Mouse (Mus musculus): ENCODE measurements around the gene Pmvk. TPM values are rescaled to one million over a fixed set of nuclear protein-coding genes. Genes with fewer than 3 reads are reported as not detected.

Gene Pmvk
- total RNA-seq, 4 experiments from 2014 or later, result 5.5 to 8.6 (median 7.5) TPM

- DNase-seq (ENCODE audit: low spot score), result no peak
Observed at GRCm38 (mm10) chr3:89473838-89474237, 19.5 kb downstream of the Pmvk start.

DNA sequence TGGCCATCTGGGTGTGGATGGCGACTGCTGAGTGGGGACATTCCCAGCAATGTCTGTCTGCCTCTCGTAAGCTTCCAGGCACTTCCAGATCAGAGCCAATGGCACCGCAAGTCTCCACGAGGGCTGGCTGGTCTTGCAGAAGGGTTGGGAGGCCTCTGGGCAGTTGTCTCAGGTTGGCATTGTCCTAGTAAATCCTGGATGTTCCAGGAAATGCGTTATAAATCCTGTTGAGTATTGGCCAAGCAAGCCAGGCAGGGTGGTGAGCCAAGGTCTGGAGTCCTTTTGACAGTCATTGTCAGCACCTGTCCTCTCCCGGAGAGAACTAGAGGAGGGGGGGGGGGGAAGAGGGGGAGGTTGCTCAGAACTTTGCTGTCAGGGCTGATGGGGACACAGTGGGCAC lies 24.7 kb downstream of the Pmvk start:
- DNase-seq (ENCODE audit: low spot score), result no peak

- DNase-seq (ENCODE audit: low spot score), result no peak
Observed at GRCm38 (mm10) chr3:89481488-89481887, 27.1 kb downstream of the Pmvk start.

GRCm38 (mm10) chr3:89482249-89482648 lies 27.9 kb downstream of the Pmvk start:
- DNase-seq (ENCODE audit: low spot score), result no peak

DNA sequence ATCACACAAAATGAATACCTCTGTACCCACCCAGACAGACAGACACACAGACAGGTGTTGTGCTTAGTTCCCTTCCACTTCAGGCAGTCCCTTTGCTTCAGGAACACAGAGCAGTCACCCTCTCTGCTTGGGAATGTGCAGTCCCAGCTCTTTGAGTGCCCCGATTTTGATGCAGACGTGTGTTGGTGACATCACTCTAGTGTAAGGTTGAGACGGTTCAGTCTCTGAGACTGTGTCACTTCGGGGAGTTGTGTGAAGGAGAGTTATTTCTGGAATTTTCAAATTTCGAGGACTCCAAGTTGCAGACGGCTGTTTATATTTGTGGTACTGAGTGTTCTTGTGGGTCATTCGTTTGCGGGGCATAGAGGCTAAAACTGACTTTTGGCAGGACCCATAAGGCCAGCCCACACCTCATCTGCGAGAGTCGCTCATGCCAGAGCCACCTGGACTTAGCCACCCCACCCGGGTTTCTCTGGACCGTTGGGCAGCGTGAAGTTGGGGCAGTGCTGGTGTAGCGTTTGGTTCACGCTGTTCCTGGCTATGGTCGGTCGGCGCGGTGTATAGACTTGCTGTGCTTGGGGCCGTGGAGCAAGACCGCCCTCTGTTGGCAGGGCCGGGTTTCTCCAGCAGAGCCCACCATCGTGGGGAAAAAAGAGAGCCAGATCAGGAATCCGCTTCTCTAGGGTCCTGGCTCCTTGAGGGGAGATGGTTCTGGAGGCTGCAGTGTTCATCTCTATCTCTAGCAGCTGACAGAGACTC lies 30.6 kb downstream of the Pmvk start:
- peak; percentile 65 for DNase-seq (ENCODE audit: low spot score)

- DNase-seq (ENCODE audit: low spot score), result no peak
Observed at GRCm38 (mm10) chr3:89486111-89486510, 31.8 kb downstream of the Pmvk start.

DNA sequence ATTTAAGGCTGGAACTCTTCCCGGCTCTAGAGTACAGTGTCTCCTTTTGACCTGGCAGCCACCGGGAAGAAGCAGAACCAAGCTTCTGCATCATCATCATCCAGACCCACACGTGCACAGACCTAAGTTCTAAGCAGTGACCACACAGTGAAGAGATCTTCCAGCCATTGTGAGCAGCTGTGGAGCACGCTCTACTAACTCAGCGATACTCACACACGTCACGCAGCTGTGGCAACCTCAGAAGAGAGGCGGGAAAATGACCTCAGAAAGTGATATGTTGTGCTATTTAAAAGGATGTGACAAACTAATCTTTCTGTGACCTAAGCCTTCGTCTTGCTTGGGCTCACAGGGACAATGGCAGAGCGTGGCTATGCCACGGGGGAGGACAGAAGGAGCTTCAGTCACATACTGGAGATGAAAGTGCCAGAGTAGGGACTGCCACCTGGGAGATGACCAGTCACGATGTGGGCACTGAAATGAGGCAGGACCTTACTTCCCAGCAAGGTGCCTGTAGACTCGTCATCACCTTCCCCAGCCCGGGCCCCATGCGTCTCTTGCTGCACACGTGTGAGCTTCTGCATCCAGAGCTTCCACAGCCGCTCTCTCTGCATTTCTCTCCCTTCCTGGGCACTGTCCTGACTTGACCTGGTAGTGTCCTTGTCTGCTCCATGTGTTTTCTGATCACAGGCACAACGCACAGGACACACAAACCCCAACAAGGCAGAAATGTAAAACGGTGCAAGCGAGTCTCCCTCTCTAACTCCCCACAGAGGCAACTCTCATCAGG lies 32.8 kb downstream of the Pmvk start:
- DNase-seq (ENCODE audit: low spot score), result no peak

- DNase-seq (ENCODE audit: low spot score), result no peak
Observed at GRCm38 (mm10) chr3:89490790-89491189, 36.4 kb downstream of the Pmvk start.

DNA sequence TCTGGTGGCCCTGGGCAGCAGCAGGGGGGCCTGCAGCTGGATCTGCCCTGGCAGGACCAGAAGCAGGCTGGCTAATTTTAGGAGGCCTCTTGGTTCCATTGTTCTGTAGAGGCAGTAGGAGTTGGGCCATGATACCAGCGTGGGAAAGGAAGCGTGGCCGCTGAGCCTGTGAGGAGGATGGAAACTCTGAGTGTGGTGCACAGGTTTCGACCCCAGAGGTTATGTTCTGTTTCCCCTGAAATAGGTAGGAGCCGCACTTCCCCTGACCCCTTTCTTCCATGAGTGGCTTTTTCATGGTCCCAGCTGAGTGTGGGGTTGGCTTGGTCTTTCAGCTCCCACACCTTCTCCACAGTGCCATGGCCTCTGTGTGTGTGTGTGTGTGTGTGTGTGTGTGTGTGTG lies 37.2 kb downstream of the Pmvk start:
- no peak for DNase-seq (ENCODE audit: low spot score)

- DNase-seq (ENCODE audit: low spot score), result no peak
Observed at GRCm38 (mm10) chr3:89492701-89493151, 38.4 kb downstream of the Pmvk start.

GRCm38 (mm10) chr3:89494630-89495029 lies 40.3 kb downstream of the Pmvk start:
- DNase-seq (ENCODE audit: low spot score), result no peak

GRCm38 (mm10) chr3:89496366-89496765 lies 42.0 kb downstream of the Pmvk start:
- DNase-seq (ENCODE audit: low spot score), result no peak

DNA sequence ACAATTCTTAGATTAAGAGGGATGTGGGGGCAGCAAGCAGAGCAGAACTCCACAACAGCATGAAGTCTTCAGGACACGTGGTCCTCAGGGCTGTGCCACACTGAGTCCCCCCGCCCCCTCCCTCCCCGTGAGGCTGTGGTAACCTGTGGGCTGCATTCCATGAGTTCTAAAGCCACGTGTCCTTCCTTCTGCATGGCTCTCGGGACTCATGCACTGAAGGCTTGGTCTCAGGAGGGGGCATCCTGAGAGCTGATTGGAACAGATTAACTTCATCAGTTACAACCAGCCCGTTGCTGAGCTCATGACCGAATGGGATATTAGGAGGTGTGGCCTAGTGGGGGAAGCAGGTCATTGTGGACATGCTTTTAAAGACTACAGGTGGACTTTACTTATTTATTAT lies 45.4 kb downstream of the Pmvk start:
- DNase-seq (ENCODE audit: low spot score), result no peak

DNA sequence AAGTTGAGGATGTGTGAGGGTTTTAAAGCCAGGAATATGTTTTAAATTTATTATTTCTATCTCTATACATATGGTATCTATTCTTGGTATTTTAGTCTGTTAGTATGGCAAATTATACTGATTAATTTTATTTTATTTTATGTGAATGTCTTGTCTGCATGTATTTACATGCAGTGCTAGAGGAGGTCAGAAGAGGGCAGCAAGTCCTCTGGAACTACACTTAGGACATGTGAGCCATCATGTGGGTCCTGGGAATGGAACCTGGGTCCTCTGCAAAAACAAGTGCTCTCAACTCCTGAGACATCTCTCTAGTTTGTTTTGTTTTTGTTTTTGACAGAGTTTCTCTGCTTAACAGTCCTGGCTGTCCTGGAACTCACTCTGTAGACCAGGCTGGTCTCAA lies 47.1 kb downstream of the Pmvk start:
- DNase-seq (ENCODE audit: low spot score), result no peak

DNA sequence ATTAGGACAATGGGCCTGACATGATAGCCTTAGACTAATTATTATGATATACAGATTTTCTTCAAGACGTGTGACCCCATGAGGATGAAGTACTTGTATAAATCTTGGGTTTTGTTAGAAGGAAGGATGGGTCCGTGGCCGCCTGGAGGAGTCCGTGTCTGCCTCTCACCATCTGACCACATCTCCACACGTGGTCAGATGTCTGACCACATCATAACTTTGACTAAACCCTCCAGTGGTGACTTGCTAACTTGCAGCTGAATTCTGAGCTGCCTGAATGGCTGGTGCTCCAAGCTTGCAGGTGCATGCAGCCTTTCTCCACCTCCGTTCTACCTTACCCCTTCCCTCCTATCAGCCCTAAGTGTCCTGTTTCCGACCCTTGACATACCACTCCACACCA lies 48.2 kb downstream of the Pmvk start:
- no peak for DNase-seq (ENCODE audit: low spot score)

DNA sequence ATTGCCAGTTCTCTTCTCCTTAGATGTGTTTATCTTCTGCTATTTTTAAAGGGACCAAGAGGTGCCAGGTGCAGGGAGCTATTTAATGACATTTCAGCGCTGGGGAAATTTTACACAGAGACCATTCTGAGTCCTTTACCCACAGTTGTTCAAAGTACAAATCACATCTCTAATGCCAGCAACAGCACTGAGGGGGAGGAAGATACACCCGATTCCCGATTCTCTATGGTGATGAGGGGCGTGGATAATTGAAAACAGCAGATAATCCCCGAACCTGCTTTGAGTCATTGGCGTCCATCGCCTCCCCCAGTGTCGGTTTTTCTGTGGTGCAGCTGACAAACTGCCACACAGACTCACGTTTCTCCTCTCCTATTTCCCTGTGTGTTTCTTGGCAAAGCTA lies 53.7 kb downstream of the Pmvk start:
- DNase-seq (ENCODE audit: low spot score), result no peak

DNA sequence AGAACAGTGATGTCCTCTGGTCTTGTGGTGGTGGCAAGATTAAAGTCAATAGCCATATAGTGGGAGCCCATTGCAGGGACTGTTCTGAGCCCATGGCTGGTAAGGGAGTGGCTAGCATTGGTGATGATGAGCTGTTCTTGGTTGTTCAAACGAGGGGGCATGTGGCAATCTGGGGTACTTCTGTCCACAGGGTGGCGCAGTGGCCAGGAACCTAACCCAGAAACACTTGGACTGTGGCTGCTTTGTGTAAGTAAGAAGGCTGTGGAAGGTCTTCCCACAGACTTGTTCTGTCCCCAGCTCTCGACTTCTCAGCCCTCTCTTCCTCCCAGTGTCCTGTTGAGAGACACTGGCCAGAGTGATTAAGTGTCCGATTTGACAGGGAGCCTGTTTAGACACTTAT lies 56.6 kb downstream of the Pmvk start:
- no peak for DNase-seq (ENCODE audit: low spot score)

DNA sequence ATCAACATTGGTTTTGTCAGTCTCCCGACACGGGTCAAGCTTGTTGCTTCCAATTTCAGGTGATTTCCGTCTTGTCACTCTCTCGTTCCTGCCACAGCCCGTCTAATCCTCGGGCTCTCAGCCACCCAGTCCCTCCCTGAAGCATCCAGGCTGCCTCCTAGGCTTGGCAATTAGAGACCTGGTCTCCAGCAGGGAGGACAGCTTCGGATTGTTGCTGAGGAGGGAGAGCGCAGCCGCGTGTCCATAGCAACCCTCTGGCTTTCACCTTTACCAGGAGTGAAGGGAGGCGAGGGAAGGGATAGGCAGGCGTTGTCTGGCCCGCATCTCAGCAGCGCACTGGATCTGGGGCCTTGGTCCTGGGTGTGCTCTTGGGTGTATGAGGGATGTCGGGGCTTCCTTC lies 57.1 kb downstream of the Pmvk start:
- DNase-seq (ENCODE audit: low spot score), result no peak

- DNase-seq (ENCODE audit: low spot score), result no peak
Observed at GRCm38 (mm10) chr3:89512225-89512624, 57.9 kb downstream of the Pmvk start.

DNA sequence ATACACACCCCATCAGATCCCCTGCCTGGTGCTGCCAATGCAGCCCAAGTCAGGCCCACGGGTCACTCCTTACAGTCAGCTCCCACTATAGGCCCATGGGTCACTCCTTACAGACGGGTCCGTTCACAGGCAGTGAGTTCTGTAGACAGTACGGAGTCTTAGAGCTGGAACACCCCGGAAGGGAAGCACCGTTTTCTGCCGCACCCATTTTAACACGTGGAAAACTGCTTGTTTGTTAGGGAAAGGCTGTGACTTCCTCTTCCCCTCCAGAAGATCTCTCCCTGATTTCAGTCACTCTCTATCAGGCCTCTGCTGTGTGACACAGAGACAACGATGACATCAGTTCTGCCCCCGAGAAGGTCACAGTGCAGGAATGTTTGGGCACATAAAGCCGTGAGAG lies 61.1 kb downstream of the Pmvk start:
- no peak for DNase-seq (ENCODE audit: low spot score)

- DNase-seq (ENCODE audit: low spot score), result no peak
Observed at GRCm38 (mm10) chr3:89516321-89516720, 62.0 kb downstream of the Pmvk start.
